Mouse (Mus musculus) CD4-positive, CD25-positive, alpha-beta regulatory T cell, adult 2 months (primary cell): ENCODE results near the gene Lin7b.
A peak's percentile ranks its signal among the peaks of the same experiment; 100 is the strongest.
"Not testable (repeated sequence)": the region's sequence is repeated elsewhere in the genome, so short reads cannot be mapped to it uniquely, and the experiment has no call there.

Experiments
- DNase-seq: peaks from one replicate; pipeline ENCODE4 v3.0.0-alpha.2; 2012; ENCODE audit warnings: low read depth, low spot score

The Lin7b gene

DNA sequence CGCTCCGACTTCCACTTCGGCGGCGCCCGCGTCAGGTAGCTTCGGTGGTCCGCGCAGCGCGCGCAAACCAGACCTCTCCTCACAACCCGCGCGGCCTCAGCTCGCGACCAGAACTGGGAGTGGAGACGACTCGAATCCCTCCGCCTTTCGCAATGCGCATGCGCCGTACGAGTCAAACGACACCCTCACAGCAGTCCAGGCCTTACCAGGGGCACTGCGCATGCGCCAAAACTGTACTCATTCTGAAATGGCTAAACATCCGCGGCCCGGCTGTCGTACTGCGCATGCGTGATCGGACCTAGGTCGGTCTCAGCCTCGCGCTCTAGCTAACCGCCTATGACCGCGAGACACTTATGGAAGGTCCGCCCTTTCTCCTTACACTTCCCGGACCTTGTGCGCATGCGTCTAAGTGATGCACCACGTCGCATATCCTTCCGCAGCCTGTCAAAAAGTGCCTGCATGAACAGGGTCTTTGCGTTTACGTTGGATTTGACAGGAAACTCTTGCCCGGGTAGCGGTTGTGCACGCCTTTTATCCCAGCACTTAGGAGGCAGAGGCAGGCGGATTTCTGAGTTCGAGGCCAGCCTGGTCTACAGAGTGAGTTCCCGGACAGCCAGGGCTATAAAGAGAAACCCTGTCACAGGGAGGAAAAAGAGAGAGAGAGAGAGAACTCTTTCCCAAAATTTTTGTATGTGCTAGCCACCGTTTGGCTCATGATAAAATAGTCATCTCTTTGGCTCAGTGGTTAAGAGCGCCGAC, 25.4 kb upstream of the Lin7b start, which contains the start of gene Snrnp70:
TSS of gene Snrnp70 (minus strand) at position 165 of the 759 bp plus-strand sequence.
- DNase-seq, result peak; percentile 100

DNA sequence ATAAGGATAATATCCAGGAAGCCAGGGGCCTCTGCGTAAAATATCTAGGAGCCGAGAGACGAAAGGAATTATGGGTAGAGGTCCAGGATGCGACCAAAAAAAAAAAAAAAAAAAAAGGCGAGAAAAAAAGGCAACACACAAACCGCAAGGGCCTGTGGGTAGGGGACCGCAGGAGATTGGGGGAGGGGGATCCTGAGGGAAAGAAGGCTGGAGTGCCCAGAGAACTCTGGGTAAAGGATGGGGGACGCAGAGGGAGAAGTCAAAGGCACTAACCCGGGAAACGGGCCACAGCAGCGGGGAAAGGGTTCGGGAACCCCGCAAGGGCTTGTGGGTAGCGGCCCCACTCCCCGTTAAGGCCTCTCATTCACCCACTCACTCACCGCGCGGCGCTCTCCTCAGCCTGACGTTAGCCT, 24.8 kb upstream of the Lin7b start:
- DNase-seq, result no peak

DNA sequence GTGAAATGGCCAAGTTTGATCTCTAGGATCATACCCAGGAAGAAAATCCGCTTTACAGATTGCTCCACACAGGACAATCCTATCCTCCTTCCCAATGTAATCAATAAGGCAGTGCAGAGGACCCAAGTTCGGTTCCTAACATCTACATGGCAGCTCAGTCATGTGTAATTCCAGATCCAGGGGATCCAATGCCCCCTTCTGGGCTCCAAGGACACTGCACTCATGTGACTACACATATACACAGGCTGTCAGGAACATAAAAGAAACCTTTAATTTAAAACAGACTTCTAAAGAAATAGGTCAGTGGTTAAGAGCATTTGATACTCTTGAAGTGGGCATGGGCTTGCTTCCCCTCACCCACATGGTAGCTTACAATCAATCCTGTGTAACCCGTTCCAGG, 15.7 kb upstream of the Lin7b start:
- no peak for DNase-seq

DNA sequence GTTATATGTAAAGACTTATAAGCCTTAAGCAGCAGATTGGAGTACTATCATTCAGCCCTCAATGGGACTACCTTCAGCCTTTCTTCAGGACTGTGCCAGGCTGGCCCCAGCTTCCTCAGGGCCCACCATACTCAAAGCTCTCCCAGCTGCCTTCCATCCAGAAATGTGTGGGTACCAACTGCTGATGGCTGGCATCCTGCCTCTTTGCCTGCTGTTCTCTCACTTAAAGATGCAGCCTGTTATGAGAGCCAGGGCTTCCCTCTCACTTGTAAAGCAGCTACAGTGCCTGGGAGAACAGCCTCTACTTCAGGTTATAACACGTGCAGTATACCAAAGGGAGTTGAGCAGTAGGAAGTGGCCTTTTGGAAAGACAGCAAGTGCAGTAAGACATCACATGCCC, 5.7 kb upstream of the Lin7b start:
- DNase-seq, result no peak

DNA sequence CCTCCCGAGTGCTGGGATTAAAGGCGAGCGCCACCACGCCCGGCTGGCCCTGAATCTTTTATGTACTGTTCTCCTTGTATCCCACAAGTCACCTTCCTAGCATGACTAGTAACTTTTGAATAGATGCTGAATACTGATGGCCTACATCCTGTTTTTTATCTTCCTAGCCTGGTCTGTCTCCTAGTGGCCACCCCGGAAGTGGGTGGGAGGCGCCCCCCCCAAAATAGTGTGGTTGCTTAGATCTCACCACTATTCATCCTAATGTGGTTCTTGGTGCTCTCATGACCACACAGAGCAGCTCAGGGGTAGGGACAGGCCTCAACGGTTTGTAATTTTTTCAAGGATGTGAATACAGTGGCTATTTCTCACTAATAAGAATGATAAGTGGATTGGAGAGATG, 4.2 kb upstream of the Lin7b start:
- no peak for DNase-seq

DNA sequence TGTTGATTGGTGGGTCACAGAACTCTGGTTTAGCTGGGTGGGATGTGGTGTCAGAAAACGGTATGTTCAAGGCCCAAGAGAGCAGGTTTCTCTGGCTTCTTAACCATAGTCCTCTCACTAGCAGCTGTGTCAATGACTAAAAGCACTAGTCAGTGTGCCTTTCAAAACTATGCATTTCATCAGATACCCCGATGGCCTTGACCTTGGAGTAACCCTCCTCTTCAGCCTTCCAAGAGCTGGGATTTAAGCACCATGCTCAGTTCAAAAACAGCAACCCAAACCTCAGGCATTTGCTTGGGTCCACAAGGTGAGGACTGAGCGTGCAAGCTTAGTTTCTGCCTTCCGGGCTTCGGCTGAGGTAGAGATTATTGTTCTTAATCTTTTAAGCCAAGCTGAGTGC, 2.0 kb upstream of the Lin7b start:
- no peak for DNase-seq

DNA sequence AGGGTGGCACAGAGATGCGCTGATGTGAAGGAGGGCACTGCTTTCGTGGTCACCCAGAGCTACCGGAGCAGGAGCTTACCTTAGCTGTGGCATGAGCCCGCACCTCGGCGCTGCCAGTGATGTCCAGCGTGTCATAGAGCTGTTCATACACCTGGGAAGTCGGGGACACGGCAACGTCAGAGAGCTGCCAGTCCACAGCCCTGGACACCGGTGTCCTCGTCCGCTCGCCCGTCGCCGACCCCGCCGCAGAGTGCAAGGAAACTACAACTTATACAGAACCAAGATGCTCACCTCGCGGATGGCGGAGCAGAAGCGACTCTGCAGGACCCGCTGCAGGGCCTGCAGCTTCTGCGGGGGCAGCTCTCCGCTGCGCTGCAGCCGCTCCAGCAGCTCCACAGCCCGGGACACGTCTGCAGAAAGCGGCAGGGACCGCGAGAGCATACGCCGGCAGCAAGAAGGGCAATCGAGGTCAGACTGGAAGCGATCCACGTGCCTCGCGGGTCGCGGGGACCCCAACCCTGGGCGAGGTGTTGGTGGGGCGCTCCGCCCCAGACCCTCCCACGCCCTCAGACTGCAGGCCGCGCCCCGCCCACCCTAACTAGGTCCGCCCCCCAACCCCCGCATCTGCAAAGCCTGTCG, 428 bp downstream of the Lin7b start:
- DNase-seq, result no peak

DNA sequence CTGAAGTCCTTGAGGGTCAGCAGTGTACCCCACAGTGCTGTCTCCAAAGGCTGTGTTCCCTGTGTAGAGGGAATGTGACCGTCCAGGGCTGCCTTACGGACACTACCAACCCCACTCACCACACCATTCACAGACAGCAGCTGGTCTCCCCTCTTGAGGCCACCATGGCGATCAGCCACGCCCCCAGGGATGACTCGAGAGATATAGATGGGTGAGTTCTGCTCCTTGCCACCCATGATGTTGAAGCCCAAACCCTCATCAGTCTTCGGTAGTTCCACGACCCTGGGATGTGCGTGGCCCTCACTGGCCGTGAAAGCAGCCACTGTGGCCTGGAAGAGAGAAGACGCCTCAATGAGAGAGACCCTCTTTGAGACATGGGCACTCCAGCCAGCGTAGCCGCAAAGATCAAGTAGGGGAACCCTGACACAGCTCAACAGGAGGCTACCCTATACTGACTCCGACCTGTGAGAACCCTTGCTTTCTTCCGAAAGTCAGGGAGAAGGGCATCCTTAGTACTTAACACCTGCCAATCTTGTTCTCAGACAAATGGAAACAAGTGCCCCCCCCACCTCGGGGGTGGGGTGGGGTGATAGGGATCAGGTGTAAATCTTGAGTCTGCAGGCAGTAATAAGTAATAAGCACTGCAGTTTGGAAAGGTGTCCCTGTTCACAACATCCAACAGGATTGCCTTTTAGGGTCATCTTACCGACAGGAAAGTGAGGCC, 1.2 kb downstream of the Lin7b start:
- no peak for DNase-seq

DNA sequence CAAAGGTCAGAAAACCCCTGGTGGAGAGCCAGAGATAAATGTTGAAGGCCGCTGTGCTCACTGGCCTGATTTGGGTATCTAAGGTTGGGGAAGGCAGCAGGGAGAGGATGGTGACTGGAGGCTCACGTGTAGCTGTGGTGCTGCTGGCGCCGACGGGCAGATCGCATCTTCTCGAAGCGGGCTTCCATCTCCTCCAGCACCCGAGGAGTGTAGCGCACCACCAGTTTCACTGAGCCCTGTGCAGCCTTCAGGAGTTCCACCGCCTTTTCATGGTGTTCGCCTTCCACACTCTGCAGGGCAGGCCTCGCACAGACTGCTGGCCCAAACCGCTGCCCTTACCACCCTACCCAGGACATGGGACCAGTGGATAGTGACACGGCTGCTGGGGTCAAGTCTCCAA, 2.2 kb downstream of the Lin7b start:
- DNase-seq, result no peak

DNA sequence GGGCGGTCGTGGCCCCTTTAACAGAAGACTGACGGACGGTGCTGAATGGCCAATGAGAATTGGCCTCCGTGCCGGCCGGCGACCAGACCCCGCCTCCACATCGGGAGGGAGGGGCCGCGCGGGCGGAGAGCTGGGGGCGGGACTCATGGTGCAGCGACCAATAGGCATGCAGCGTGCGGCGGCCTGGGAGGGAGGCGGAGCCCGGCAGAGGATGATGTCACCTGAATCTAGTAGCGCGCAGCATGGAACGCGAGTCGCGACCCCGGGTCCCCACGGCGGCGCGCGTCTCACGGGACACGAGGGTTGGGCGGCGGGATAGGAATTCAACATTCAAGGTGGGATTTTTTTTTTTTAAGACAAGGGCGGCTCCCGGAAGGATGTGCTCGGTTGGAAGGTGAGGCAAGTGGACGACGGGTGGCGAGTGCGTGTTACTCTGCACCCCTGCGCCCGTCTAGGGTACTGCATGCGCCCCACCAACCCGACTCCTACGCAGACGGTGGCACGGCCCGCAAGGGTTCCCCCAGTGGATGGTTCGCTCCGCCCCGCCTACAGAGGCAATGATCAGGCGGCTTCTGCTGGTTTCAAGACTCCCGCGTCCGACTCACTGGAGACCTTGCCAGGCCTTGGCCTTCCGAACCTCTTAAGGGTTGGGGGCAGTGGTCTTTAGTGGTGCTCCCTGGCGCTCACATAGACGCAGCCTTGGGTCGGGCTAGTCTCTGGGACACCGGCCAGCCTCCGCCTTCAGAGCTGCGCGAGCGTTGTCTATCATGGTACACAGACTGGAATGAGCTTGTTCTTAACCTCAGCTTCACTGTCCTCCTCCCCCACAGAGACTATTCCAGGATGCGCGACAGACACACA, 3.1 kb downstream of the Lin7b start:
- peak; percentile 97 for DNase-seq

DNA sequence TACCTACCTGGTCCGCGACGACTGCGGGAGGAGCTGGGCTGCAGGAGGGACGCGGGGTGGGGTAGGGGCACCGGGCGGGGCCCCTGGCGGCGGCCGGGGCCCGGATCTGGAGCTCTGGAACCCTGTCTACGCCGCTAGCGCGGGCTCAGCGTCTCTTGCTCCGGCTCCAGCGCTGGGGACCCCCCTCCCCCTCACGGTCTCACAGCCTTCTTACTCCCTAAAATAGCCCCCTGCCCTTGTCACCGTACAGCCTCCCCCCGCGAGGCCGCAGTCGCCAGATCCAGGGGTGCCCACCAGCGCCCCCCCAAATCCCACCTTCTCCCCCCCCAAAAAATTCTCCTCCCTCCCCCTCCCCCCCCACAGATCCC, 3.7 kb downstream of the Lin7b start, which contains the start of gene Ppfia3:
TSS of gene Ppfia3 (minus strand) at position 368 of the 368 bp plus-strand sequence.
- DNase-seq, result no peak

DNA sequence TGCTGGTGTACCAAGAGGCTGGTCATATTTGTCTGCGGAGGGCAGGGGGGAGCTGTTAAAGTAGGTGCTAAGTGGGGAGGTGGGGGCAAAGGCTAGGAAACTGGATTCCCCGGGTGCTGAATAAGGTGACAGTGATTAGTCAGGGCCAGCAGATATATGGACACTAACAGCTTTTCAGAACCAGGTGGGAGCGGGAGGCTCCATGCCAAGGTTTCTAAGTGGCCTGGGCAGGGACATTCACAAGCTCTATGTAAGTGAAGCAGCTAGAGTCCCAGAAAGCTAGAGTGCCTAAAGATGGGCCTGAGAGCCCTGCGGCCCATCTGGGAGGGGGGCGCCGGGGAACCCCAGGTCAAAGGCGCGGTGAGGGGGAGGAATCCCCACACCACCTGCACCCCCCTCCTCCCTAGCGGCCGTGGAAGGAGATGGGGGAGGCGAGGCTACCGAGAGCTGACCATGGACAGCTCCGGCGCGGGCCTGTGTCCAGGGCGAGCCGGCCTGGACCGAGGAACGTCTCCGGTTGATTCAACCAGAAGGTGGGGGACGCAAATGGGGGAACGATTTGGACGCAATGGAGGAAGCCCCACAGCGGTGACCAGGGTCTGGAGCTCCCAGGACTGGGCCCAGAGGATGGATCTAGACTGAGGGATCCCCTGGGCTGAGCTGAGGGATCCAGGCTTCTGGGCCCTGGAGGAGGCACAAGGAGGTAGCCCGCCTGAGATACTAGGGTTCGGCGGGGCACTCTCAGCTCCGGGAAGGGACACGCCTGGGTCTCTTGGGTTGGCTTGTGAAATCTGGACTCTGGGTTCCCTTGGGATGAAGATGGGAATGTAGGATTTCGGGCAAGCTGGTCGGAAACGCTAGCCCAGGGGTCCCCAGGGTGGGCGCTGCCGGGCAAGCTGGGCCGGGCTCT, 4.4 kb downstream of the Lin7b start:
- peak; percentile 30 for DNase-seq

DNA sequence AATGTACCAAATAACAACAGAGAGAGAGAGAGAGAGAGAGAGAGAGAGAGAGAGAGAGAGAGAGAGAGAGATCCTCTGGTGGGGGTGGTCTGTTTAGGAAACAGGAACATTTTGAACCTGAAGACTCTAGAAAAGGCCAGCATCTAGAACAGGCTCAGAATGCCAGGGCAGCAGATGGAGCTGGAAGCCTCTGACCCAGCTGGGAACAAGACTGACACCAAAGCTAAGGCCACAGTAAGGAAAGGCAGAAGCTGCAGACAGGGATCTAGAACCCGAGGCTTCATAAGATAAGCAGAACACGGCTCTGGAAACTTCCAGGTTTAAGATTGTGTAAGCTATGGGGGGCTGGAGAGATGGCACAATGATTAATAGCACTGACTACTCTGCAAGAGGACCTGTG, 6.4 kb downstream of the Lin7b start:
- DNase-seq, result no peak

DNA sequence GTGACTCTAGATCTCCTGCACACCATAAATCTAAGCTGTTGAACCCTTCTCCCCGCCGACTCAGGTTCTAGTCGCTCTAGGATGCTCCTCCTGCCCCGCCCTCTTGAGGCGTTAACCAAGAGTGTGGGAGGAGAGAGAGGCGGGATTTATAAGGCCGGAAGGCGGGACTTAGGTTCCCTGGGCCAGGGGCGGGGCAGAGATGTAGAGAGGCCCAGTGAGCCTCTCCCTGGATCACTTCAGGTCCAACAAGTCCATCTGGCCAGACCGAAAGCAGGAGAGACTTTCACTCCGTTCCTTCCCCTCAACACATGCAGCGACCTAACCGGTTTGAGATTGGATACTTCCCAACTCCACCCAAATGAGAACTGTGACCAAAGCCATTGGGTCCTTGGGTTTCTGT, 7.6 kb downstream of the Lin7b start:
- peak; percentile 81 for DNase-seq

DNA sequence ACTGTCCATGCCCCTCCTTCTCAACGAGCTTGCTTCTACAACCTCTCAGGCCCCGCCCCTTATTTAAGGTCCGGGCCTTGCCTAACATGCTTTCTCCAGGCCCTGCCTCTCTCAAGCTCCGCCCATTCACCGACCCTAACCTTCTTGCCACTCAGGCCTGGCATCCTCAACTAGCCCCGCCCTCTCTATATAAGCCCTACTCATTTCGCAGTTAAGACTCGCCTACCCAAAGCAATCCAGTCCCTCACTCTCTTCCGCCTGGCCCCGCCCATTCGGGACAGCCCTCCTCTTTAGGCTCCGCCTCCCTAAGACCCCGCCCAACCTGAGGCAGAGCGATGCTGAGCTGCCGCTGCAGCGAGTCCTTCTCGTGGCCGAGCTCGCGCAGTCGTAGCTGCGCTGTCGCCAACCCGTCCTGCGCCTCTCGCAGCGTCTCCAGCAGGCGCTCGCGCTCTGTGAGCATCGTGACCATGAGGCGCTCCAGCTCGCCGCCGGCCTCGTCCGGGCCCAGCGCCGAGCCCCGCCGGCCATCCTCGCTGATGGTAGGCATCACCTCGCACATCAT, 9.1 kb downstream of the Lin7b start:
- DNase-seq, result peak; percentile 91

DNA sequence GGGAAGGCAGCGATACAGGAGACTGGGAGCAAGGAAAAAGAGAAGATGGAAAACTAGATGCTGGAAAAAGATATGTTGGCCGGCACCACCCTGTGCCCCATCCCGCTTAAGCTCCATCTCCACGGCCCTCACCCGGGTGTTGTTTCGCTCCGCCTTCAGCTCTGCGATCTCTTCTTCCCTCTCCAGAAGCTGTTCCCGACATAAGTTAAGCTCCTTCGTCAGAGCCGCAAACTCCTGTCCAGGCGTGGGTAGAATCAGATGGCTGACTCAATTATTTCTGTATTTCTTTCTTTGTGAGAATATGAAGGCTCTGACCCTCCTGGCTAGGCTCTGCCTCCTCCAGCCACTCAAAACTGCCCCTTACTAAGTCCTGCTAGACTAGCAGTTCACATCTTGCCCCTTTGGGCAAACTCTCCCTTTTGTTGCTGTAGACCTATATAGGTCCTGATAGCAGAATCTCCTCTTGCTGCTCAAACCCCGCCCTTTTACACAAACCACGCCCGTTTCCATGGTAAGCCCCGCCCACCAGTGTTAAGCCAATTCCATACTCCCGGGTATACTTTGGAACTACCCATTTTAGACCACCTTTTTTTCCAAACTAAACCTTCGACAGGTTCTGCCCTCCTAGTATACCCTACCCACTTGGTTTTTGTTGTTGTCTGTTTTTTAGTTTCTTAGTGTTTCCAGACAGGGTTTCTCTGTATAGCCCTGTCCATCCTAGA, 9.8 kb downstream of the Lin7b start:
- peak; percentile 38 for DNase-seq

DNA sequence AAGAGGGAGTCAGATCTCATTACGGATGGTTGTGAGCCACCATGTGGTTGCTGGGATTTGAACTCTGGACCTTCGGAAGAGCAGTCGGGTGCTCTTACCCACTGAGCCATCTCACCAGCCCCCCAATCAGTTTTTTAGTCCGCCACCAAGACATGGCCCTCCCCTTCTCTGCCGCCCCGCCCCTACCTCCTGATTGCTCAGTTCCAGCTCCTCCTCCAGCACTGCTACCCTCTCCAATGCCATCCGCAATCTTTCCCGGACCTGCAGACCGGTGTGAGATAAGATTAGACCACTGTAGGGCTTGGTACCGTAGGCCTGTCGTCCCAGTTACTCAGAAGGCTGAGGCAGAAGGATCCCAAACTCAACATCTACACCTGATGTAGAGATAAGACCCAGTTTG, 11.3 kb downstream of the Lin7b start:
- DNase-seq, result not testable (repeated sequence)

DNA sequence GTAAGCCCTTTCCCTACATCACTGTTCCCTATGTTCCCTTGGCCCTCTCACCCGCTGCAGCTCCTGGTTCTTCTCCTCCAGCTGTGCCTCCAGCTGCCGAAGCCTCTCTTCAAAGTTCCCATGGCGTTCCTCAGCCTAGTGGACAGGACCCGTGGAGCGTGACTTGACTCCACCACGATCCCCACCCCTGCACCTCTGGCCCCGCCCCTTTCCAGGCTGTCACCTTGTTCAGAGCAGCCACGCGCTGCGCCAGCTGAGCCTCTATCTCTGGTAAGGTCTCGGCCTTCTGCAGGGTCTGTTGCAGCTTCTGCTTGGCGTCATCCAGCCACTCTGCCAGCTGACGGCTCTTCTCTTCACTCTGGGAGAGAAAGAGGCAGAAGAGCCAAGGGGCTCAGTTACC, 14.3 kb downstream of the Lin7b start:
- DNase-seq, result no peak

DNA sequence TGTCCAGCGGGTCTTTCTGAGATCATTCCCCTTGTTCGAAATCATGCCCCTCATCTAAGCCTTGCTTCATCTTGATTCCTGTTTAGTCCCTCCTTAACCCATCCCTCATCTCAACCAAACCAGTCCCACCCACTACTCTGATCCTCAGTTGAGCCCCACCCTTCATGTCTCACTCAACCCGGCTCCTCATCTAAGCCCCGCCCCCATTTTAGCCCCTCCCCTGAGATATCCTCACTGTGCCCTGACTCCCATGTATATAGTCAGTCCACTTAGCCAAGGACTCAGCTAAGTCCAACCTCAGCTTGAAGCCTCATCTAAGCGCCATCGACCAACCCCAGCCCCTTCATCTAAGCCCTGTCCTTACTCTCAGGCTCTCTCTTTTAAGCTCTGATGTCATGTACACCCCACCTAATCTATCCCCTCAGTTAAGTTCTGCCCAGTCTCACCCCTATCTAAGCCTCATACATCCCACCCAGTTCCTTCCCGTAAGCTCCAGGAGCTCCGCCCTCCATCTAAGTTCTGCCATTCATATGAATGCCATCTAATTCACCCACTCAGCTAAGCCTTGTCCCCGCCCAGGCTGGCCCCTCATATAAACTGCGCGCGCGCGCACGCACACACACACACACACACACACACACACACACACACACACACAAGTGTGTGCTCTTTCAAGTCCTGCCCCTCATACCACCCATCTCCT, 14.9 kb downstream of the Lin7b start:
- DNase-seq, result no peak
